Mouse (Mus musculus) heart, postnatal 0 days (tissue): ENCODE measurements around the gene Camta1. TPM values are rescaled to one million over a fixed set of nuclear protein-coding genes. Genes with fewer than 3 reads are reported as not detected.

Experiments used
- ATAC-seq: fragments of 200-750 bp; cut with Nextera tagmentation; 2 replicates; pipeline ENCODE4 v1.8.0; 2017; ENCODE audit warnings: low read depth, moderate number of reproducible peaks, moderate library complexity; ENCODE audit not compliant: insufficient read depth
- DNase-seq: peaks from one replicate; pipeline ENCODE4 v3.0.0-alpha.2; 2016; ENCODE audit warnings: low spot score
- H3K27ac ChIP-seq: fragments of 300-500 bp; sonication (generic); 2 replicates; pipeline ENCODE4 v1.5.1; 2014; ENCODE audit warnings: low read depth, mild to moderate bottlenecking
- H3K27me3 ChIP-seq: fragments of 300-500 bp; sonication (generic); 2 replicates; pipeline ENCODE4 v1.6.1; 2014; ENCODE audit warnings: low read length, mixed read lengths; ENCODE audit not compliant: control insufficient read depth, insufficient read depth
- H3K36me3 ChIP-seq: fragments of 300-500 bp; sonication (generic); replicated peaks from 2 replicates; pipeline ENCODE4 v1.6.1; 2014; ENCODE audit warnings: low read length, mixed read lengths; ENCODE audit not compliant: control insufficient read depth, insufficient read depth
- H3K4me1 ChIP-seq: fragments of 300-500 bp; sonication (generic); 2 replicates; pipeline ENCODE4 v1.6.1; 2014; ENCODE audit warnings: antibody characterized with exemption; ENCODE audit not compliant: control insufficient read depth, insufficient read depth
- H3K4me2 ChIP-seq: fragments of 300-500 bp; sonication (generic); 2 replicates; pipeline ENCODE4 v1.6.1; 2014; ENCODE audit warnings: low read depth, mild to moderate bottlenecking, low read length, moderate library complexity
- H3K4me3 ChIP-seq: fragments of 300-500 bp; sonication (generic); 2 replicates; pipeline ENCODE4 v1.5.1; 2014; ENCODE audit warnings: low read depth, low read length
- H3K9ac ChIP-seq: fragments of 300-500 bp; sonication (generic); replicated peaks from 2 replicates; pipeline ENCODE4 v1.6.1; 2014; ENCODE audit warnings: low read depth, low read length, mixed read lengths
- H3K9me3 ChIP-seq: fragments of 300-500 bp; sonication (generic); replicated peaks from 2 replicates; pipeline ENCODE4 v1.6.1; 2016; ENCODE audit warnings: low read length; ENCODE audit not compliant: control insufficient read depth
- CTCF ChIP-seq: IDR thresholded peaks from 2 replicates; pipeline ENCODE4 v1.5.1; 2016; ENCODE audit warnings: antibody characterized with exemption, control low read depth, low read depth
- EP300 ChIP-seq: IDR thresholded peaks from 2 replicates; pipeline ENCODE4 v1.6.1; 2016; ENCODE audit warnings: antibody characterized with exemption, low read depth
- WGBS: fragments of 180-500 bp; shearing (Covaris S2); extraction: QIAGEN DNeasy Blood & Tissue Kit; methylation state at CpG from one replicate; pipeline ENCODE4 v1.1.7; 2014; 5-methylcytosine and 5-hydroxymethylcytosine counted together
- polyA plus RNA-seq: library from polyadenylated mRNA; unstranded; fragments of >200 nt; fragmentation: Nextera tagmentation; extraction: Ambion mirVana; gene quantifications from 2 replicates; pipeline ENCODE4 v1.2.1, GENCODE M21; 2015
- total RNA-seq: library from RNA; depleted of rRNA; stranded (reverse); fragments of >200 nt; gene quantifications from 2 replicates; pipeline ENCODE4 v1.2.3, GENCODE M21; 2014; ENCODE audit warnings: low replicate concordance

Gene Camta1
- total and polyA plus RNA-seq, 2 experiments from 2014 or later = 72.7 to 240 TPM

- H3K9ac ChIP-seq = no peak overlapping the region
- ATAC-seq (no peak), DNase-seq (no peak)
- no peaks in the 10 kb centered on the region for H3K27me3 ChIP-seq
- H3K4me3 ChIP-seq = peak overlapping the region; percentile 89
- 0 out of 2 replicates have a peak, but pooled peaks cover 4% of the 10 kb centered on the region for H3K9me3 ChIP-seq
- peaks cover 5% of the 10 kb centered on the region; the same call in 1 of the 2 replicates for H3K4me1 ChIP-seq
- peak overlapping the region; percentile 69 for H3K27ac ChIP-seq
- H3K4me2 ChIP-seq = peak overlapping the region; percentile 65
- peaks cover 17% of the 10 kb centered on the region for H3K36me3 ChIP-seq
- TF ChIP-seq CTCF = no peak
- no peak for TF ChIP-seq EP300
- 72% methylated on average over 4 of the region's 4 CpGs for WGBS
Measured at GRCm38 (mm10) chr4:151058634-151059033, 803.0 kb downstream of the Camta1 start.

GRCm38 (mm10) chr4:151057347-151058321, 804.0 kb downstream of the Camta1 start, which contains the start of gene Vamp3:
Gene Vamp3, minus strand, starts transcription at chr4:151057963.
- H3K4me1 ChIP-seq = peaks cover 5% of the 10 kb centered on the region; the same call in 1 of the 2 replicates
- peak within 1 kb of the TSS; percentile 89 for H3K4me2 ChIP-seq
- ATAC-seq (peak; percentile 99), DNase-seq (peak; percentile 99)
- H3K4me3 ChIP-seq = peak within 1 kb of the TSS; percentile 89
- TF ChIP-seq CTCF (no peak; the same call in 1 of the 2 replicates), EP300 (peak; percentile 66; the same call in 1 of the 2 replicates)
- peak within 1 kb of the TSS; percentile 95 for H3K27ac ChIP-seq
- WGBS = under 1% methylated on average over 90 of the region's 114 CpGs
- H3K27me3 ChIP-seq = no peaks in the 10 kb centered on the region
- H3K9me3 ChIP-seq = 0 out of 2 replicates have a peak, but pooled peaks cover 4% of the 10 kb centered on the region
- peak within 1 kb of the TSS; percentile 86 for H3K9ac ChIP-seq
- H3K36me3 ChIP-seq = peaks cover 25% of the 10 kb centered on the region

- Histone ChIP-seq H3K4me2 (no peak overlapping the region), H3K27ac (no peak overlapping the region), H3K4me3 (no peak overlapping the region), H3K9me3 (no peaks in the 10 kb centered on the region), H3K27me3 (no peaks in the 10 kb centered on the region), H3K36me3 (peaks cover 59% of the 10 kb centered on the region), H3K4me1 (no peaks in the 10 kb centered on the region), H3K9ac (no peak overlapping the region)
- ATAC-seq = no peak
- WGBS = 69% methylated on average over 1 of the region's 1 CpGs
- no peak for DNase-seq
- TF ChIP-seq EP300 (no peak), CTCF (no peak)
Measured at GRCm38 (mm10) chr4:151051162-151051561, 810.5 kb downstream of the Camta1 start.

DNA sequence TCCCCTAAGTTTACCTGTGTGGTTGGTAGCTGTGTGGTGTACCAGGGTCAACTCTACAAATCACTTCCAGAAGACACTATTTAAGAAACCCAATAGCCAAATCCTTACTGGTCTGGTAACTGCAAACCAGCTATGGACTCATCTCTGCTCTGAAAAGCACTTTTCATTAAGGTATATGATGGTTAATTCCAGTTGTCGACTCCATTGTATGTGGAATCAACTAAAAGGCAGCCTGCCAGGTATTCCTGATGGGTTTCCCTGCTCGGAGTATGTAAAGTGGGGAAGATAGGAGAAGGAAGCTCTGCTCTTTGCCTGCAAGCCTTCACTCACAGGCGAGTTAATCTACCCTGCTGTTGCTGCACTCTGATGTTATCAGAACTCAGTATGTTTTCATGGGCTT, 815.2 kb downstream of the Camta1 start:
- H3K4me2 ChIP-seq = no peak overlapping the region
- peaks cover 19% of the 10 kb centered on the region for H3K4me1 ChIP-seq
- H3K36me3 ChIP-seq = peaks cover 33% of the 10 kb centered on the region
- no peak overlapping the region for H3K4me3 ChIP-seq
- ATAC-seq (no peak), DNase-seq (no peak)
- no peaks in the 10 kb centered on the region for H3K27me3 ChIP-seq
- WGBS = 82% methylated on average over 3 of the region's 3 CpGs
- TF ChIP-seq CTCF (no peak), EP300 (no peak)
- no peaks in the 10 kb centered on the region for H3K9me3 ChIP-seq
- no peak overlapping the region for H3K9ac ChIP-seq
- H3K27ac ChIP-seq = no peak overlapping the region

GRCm38 (mm10) chr4:151044944-151045570, 816.6 kb downstream of the Camta1 start:
- no peak overlapping the region for H3K27ac ChIP-seq
- peaks cover 20% of the 10 kb centered on the region for H3K4me1 ChIP-seq
- H3K9me3 ChIP-seq = no peaks in the 10 kb centered on the region
- no peak overlapping the region for H3K9ac ChIP-seq
- H3K4me2 ChIP-seq = peak overlapping the region; percentile 99
- WGBS = 2% methylated on average over 21 of the region's 21 CpGs
- peaks cover 29% of the 10 kb centered on the region for H3K36me3 ChIP-seq
- TF ChIP-seq EP300 (no peak), CTCF (no peak)
- H3K4me3 ChIP-seq = peak overlapping the region; percentile 64
- DNase-seq (no peak), ATAC-seq (no peak)
- no peaks in the 10 kb centered on the region for H3K27me3 ChIP-seq
